Mouse (Mus musculus) kidney, adult 2 months (tissue): ENCODE results near the gene Dynlrb1.

Experiments used
- CTCF ChIP-seq: fragments of 200-500 bp; conservative IDR thresholded peaks from 2 replicates; pipeline ENCODE4 v1.5.1; 2011; ENCODE audit warnings: low read depth, mild to moderate bottlenecking, control low read depth, low read length, moderate library complexity, mixed read lengths; ENCODE audit not compliant: insufficient read depth, insufficient read length
- POLR2A ChIP-seq: fragments of 200-500 bp; IDR thresholded peaks from one replicate; pipeline ENCODE4 v1.6.1; 2011; ENCODE audit warnings: low read depth, low read length, control low read depth

DNA sequence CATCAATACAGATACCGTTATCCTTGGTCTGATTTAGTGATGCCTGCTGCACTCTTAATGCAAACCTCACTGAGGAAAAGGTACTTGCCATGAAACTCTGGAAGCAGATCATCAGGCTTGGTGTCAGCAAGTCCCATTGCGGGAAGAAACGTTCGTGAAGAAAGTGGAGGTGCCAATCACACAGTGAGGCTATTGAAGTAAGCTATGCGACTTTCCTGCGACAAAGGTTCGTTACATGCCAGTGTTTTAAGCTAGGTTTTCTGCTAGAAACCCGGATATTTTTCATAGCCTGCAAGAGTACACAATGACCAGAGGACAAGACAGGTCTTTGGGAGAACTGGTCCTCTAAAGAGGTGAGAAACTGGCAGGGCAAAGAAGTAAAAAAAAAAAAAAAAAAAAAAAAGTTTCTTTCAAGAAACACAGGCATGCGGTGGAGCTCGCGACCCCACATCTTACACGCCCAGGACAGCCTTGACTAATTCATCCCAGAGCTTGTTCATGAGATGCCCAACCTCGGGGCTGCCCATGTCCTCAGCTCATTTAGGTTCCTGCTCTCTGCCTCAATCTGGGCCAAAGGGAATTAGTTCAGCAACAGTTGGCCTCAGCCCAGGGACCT, 479 bp upstream of the Dynlrb1 start:
- TF ChIP-seq CTCF = no peak
- no peak for TF ChIP-seq POLR2A
